Mouse (Mus musculus) urinary bladder, postnatal 25 days (tissue): ENCODE data around the gene Mup22.
"Not testable (repeated sequence)": the region's sequence is repeated elsewhere in the genome, so short reads cannot be mapped to it uniquely, and the experiment has no call there.

Experiments
- DNase-seq: peaks from one replicate; pipeline ENCODE4 v3.0.0; 2022; ENCODE audit warnings: low spot score

Mup22 gene

GRCm38 (mm10) chr4:60821363-60821762 lies at the start of gene Mup22:
Gene Mup22 (minus strand): TSS chr4:60821463.
- not testable (repeated sequence) for DNase-seq

GRCm38 (mm10) chr4:60840889-60841288 lies 19.6 kb upstream of the Mup22 start:
- not testable (repeated sequence) for DNase-seq
